Mouse (Mus musculus) brain, embryonic 14.5 days (tissue): ENCODE measurements around the gene Nphp4.

Experiments
- CTCF ChIP-seq: fragments of 200-500 bp; IDR thresholded peaks from 2 replicates; pipeline ENCODE4 v1.5.1; 2012; ENCODE audit warnings: inconsistent platforms, mild to moderate bottlenecking, moderate library complexity, borderline replicate concordance; ENCODE audit not compliant: insufficient read depth, insufficient read length; ENCODE audit errors: extremely low read depth
- POLR2A ChIP-seq: fragments of 200-500 bp; IDR thresholded peaks from 2 replicates; pipeline ENCODE4 v1.6.1; 2012; ENCODE audit warnings: mild to moderate bottlenecking, inconsistent platforms, borderline replicate concordance; ENCODE audit not compliant: poor library complexity, insufficient read depth, insufficient read length, severe bottlenecking; ENCODE audit errors: extremely low read depth

GRCm38 (mm10) chr4:152550203-152550549 lies 73.7 kb downstream of the Nphp4 start:
- TF ChIP-seq CTCF (no peak), POLR2A (no peak)
